Mouse (Mus musculus) hindbrain, embryonic 10.5 days (tissue): ENCODE results near the gene Colq. TPM values are rescaled to one million over a fixed set of nuclear protein-coding genes. Genes with fewer than 3 reads are reported as not detected.

Experiments used
- DNase-seq: peaks from one replicate; pipeline ENCODE4 v3.0.0-alpha.2; 2017; ENCODE audit warnings: low spot score
- H3K27ac ChIP-seq: fragments of 300-500 bp; sonication (generic); 2 replicates; pipeline ENCODE4 v1.5.1; 2016; ENCODE audit warnings: mild to moderate bottlenecking, moderate library complexity
- H3K27me3 ChIP-seq: fragments of 300-500 bp; sonication (generic); 2 replicates; pipeline ENCODE4 v1.6.1; 2016; ENCODE audit warnings: mild to moderate bottlenecking; ENCODE audit not compliant: poor library complexity, insufficient read depth, severe bottlenecking
- H3K36me3 ChIP-seq: fragments of 300-500 bp; sonication (generic); 2 replicates; pipeline ENCODE4 v1.6.1; 2016; ENCODE audit warnings: mild to moderate bottlenecking, moderate library complexity
- H3K4me1 ChIP-seq: fragments of 300-500 bp; sonication (generic); replicated peaks from 2 replicates; pipeline ENCODE4 v1.6.1; 2016; ENCODE audit warnings: mild to moderate bottlenecking
- H3K4me3 ChIP-seq: fragments of 300-500 bp; sonication (generic); 2 replicates; pipeline ENCODE4 v1.5.1; 2016; ENCODE audit warnings: mild to moderate bottlenecking, moderate library complexity
- H3K9me3 ChIP-seq: fragments of 300-500 bp; sonication (generic); 2 replicates; pipeline ENCODE4 v1.6.1; 2016; ENCODE audit warnings: mild to moderate bottlenecking, moderate library complexity
- WGBS: fragments of 180-500 bp; shearing (Covaris S2); methylation state at CpG from one replicate; pipeline ENCODE4 v1.1.7; 2016; 5-methylcytosine and 5-hydroxymethylcytosine counted together
- polyA plus RNA-seq: library from polyadenylated mRNA; unstranded; fragments of >200 nt; fragmentation: Nextera tagmentation; extraction: Ambion mirVana; gene quantifications from 2 replicates; pipeline ENCODE4 v1.2.1, GENCODE M21; 2016

Colq gene
- polyA plus RNA-seq, 1 experiment from 2014 or later: 0.05 TPM

DNA sequence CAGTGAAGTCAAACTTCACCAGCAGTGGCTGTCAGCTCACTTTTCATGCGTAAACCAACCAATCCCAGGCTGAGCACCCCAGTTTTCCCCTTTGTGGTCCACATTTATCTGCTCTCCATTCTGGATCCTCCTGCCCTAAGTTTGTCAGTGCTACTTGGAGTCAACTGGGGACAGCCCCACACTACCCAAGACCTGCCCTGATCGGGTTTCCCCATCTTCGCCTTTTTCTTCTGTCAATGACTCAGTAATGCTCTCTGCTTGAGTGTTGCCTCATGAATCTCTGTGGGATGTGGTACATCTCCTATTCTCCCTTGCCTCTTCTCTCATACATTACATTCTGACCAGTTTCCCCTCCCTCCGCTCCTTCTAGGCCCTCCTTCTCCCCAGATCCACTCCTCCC lies 6.3 kb upstream of the Colq start:
- WGBS: 90% methylated on average over 4 of the region's 4 CpGs
- no peaks in the 10 kb centered on the region for H3K27me3 ChIP-seq
- H3K4me1 ChIP-seq: no peaks in the 10 kb centered on the region
- H3K9me3 ChIP-seq: no peaks in the 10 kb centered on the region
- DNase-seq: no peak
- H3K27ac ChIP-seq: no peak overlapping the region
- no peaks in the 10 kb centered on the region for H3K36me3 ChIP-seq
- H3K4me3 ChIP-seq: no peak overlapping the region

DNA sequence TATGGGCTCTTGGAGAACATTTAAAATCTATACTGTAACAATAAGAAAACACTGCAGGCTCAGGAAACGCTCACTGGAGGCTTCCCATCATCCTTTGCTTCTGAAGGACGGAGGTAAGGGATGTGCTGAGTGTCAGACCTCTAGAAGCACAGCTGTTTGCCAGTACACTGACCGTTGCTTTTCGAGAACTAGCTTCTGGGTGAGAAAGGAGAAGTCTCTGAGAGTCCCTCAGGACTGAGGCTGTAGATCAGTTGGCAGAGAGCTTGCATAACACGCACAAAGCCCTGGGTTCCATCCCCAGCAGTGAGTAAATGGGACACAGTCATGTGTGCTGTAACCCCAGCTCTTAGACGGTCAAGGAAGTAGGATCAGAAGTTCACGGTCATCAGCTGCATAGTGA lies 5.3 kb upstream of the Colq start:
- Histone ChIP-seq H3K4me3 (no peak overlapping the region), H3K27me3 (no peaks in the 10 kb centered on the region), H3K36me3 (no peaks in the 10 kb centered on the region), H3K9me3 (no peaks in the 10 kb centered on the region), H3K27ac (no peak overlapping the region), H3K4me1 (no peaks in the 10 kb centered on the region)
- DNase-seq: no peak
- WGBS: 83% methylated on average over 7 of the region's 7 CpGs

DNA sequence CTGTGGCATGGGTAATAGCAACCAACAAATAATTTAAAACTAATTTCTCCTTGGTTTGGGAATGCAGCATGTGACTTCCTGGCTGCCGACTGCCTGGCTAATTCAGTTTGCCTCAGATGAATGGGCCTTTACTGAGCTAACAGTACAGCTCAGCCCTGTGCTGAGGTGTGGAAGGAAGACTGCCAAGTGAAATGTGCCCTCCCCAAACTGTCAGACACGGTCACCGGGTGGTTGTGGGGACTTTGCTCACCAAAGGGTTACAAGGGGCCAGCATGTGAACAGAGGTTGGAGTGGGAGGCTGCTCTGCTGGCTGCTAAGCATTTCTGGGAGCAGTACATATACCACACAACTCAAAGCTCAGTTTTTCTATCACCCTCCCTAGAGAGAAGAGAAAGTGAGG lies 3.5 kb upstream of the Colq start:
- Histone ChIP-seq H3K27me3 (no peaks in the 10 kb centered on the region), H3K9me3 (no peaks in the 10 kb centered on the region)

DNA sequence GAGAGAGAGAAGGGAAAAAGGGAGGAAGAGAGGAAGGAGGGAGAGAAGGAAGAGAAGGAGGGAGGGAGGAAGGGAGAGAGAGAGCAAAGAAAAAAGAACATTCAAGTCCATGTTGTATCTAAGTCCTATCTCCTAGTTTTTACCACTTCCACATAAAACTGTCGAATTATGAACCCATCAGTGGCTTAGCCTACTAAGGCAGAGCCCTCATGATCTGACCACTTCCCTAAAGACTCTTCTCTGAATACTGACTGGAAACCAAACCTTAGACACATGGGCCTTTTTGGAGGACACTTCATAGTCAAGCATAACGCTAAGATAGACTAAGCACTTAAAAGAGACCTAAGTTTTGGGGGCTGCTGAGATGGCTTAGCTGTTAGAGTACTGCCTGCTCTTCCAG lies 1.9 kb upstream of the Colq start:
- Histone ChIP-seq H3K27me3 (no peaks in the 10 kb centered on the region), H3K4me1 (no peaks in the 10 kb centered on the region), H3K4me3 (no peak overlapping the region), H3K9me3 (no peaks in the 10 kb centered on the region), H3K36me3 (no peaks in the 10 kb centered on the region), H3K27ac (no peak overlapping the region)
- WGBS: 86% methylated on average over 2 of the region's 2 CpGs
- no peak for DNase-seq

More for the DNA sequence above, 3.5 kb upstream of the Colq start:
- no peak for DNase-seq
- Histone ChIP-seq H3K4me3 (no peak overlapping the region), H3K4me1 (no peaks in the 10 kb centered on the region), H3K36me3 (no peaks in the 10 kb centered on the region), H3K27ac (no peak overlapping the region)
- 90% methylated on average over 3 of the region's 3 CpGs for WGBS

DNA sequence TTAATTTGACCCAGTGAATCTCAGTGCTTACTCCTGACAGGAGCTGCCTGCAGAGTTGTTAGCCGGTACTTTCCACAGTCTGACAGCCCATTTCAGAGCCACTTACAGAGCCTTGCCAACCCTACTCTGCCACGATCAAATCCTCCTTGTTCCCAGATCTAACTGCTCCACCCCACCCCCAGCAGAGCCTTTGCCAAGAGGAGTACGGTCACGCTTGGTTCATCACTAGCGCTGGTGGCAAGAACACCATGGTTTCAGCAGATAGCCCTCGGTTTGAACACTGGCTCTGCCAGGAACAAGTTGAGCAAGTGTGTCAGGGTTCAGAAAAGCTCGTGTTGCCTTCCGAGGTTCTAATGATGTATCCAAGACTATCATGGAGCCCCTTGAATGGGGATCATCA lies 4.7 kb downstream of the Colq start:
- WGBS: 85% methylated on average over 8 of the region's 8 CpGs

DNA sequence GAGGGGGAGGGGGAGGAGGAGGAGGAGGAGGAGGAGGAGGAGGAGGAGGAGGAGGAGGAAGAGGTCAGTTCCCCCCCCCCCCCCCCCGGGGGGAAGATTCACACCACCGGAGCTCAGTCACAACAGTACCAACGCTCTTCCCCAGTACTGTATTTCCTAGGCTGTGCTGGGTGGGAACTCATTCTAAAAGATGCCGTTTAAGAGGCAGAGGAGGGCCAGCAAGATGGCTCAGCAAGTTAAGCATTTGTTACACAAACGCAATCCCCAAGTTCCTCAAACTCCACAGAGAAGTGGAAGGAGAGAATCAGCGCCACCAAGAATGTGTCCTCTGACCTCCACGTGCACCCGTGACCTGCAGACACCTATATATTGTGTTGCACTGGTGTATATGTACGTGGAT lies 8.1 kb downstream of the Colq start:
- Histone ChIP-seq H3K4me1 (no peaks in the 10 kb centered on the region), H3K36me3 (no peaks in the 10 kb centered on the region), H3K4me3 (no peak overlapping the region), H3K27me3 (no peaks in the 10 kb centered on the region), H3K9me3 (no peaks in the 10 kb centered on the region), H3K27ac (no peak overlapping the region)
- WGBS: 87% methylated on average over 8 of the region's 9 CpGs
- no peak for DNase-seq

More for the DNA sequence above, 4.7 kb downstream of the Colq start:
- Histone ChIP-seq H3K4me3 (no peak overlapping the region), H3K27me3 (no peaks in the 10 kb centered on the region), H3K4me1 (no peaks in the 10 kb centered on the region), H3K9me3 (no peaks in the 10 kb centered on the region), H3K36me3 (no peaks in the 10 kb centered on the region), H3K27ac (no peak overlapping the region)
- no peak for DNase-seq

DNA sequence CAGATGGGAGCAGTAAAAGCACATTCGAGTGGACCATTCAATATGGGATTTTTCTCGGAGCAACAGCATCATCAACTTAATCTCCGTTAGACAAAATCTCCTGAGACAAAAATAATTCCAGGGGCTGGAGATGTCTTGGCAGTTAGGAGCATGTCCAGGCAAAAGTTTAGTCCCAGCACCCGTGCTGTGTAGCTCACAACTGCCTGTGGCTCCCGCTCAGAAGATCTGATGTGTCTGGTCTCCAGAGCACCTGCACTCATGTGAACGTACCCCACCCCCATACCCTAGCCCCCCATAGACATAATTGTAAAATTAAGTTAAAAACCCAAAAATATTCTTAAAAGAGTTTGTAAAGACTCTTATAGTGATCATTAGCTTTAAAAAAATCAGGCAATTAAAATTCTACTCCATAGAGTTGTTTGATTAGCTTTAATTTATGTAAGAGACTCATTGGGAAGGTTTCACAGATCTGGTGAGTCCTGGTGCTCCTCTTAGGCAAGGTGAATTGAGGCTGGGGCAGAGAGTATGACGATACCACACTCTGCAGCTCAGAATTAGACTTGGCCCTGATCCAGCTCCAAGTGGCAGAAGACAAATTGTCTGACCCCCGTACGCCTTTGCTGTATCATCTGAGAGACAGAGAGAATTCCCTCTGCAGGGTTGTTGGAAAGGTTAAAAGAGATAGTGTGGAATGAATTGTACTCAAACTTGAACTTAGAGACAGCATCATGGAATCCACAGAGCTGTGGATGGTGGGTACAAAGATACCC lies 13.0 kb downstream of the Colq start:
- Histone ChIP-seq H3K27ac (no peak overlapping the region), H3K27me3 (no peaks in the 10 kb centered on the region), H3K4me3 (no peak overlapping the region), H3K9me3 (no peaks in the 10 kb centered on the region), H3K4me1 (peaks cover 21% of the 10 kb centered on the region), H3K36me3 (no peaks in the 10 kb centered on the region)
- 77% methylated on average over 9 of the region's 9 CpGs for WGBS
- no peak for DNase-seq

DNA sequence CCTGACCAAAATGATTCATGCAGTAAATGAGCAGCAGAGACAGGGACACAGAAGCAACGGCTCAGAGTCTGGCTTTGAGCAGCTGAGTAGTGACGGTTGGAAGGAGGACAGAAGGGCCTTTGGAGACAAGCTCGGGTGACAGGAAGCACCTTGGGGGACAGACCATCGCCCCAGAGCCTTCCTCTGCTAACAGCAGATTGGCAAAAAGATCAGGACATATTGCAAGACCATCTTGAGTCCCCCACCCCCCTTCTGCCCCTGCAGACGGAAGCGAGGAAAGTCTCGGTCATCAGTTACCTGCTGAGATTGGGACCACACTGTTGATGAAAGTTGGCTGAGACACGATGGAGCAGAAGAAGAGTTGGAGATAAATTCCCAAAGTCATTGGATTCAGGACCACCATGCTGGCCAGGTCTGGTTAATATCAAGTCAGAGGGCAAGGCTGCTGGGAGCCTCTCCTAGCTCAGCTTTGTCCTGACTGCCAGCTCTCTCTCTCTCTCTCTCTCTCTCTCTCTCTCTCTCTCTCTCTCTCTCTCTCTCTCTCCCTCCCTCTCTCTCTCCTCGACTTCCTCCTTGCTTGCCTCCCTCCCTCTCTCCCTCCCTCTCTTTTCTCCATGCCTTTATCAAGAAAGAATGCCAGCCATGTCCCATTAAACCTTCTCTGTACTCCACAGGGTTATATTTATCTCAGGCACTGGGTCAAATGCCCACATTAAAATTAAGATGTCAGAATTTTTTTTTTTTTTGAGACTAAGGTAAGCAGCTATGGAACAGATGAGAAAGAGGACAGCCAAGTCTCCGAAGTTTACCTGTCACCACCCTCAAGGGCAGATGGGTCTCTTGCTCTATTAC lies 14.1 kb downstream of the Colq start:
- 68% methylated on average over 10 of the region's 10 CpGs for WGBS
- no peaks in the 10 kb centered on the region for H3K27me3 ChIP-seq
- no peak for DNase-seq
- H3K36me3 ChIP-seq: no peaks in the 10 kb centered on the region
- H3K4me1 ChIP-seq: peaks cover 21% of the 10 kb centered on the region
- no peak overlapping the region for H3K4me3 ChIP-seq
- H3K9me3 ChIP-seq: no peaks in the 10 kb centered on the region
- H3K27ac ChIP-seq: 0 out of 2 replicates have a peak overlapping the region, but pooled peaks have one; percentile 8

DNA sequence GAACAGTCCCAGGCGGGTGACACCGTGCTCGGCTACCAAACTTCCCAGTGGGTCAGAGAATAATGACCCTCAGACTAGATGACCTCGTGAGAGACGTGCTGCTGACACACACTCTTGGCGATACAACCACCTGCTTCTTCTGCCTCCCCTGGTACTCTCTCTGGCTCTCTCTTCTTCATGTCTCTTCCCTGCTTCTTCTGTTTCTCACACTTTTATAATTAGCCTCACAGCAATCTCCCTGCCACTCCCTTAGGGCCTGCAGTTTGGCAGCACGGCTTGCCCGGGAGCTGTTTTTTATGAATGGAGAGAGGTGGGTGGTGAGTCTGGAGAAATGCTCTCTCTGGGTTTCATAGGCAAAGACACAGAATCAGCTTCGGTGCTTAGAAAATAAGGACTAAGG lies 15.3 kb downstream of the Colq start:
- H3K4me3 ChIP-seq: no peak overlapping the region
- WGBS: 75% methylated on average over 9 of the region's 9 CpGs
- no peak overlapping the region for H3K27ac ChIP-seq
- no peaks in the 10 kb centered on the region for H3K9me3 ChIP-seq
- H3K4me1 ChIP-seq: peaks cover 21% of the 10 kb centered on the region
- H3K36me3 ChIP-seq: no peaks in the 10 kb centered on the region
- no peaks in the 10 kb centered on the region for H3K27me3 ChIP-seq
- DNase-seq: no peak

DNA sequence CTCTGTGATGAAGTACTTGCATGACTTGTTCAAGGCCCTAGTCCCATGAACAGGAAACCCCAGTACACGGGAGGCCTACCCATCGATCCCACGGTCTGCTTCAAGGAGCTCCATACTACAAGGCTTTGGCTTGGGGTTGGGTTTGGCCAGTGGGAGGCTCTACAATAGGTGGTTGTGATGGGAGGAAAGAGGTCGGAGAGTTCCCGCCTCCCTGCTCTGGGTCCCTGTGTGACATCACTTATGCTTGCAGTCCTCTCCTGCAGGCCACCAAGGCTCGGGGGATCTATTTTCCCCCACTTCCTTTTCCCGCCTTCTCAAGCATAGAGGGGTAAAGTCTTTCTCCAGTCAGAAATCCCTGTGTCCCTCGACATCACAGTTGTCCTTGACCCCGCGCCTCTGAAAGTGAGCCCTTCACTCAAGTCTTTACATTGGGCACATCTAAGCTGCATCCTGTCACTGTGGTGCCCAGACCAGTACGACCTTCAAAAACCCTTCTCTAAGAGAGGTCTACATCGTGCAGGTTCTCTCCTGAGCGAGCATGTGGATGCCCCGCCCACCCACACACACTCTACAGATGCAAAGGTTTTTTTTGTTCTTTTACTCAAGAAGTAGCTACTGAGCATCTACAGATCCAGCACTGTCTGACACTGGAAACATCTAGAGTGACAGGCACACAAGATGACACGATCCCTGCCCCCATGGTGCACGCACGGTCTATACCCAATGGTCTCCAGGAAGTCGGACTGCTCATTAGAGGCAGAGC lies 16.1 kb downstream of the Colq start:
- Histone ChIP-seq H3K9me3 (no peaks in the 10 kb centered on the region), H3K36me3 (no peaks in the 10 kb centered on the region), H3K4me3 (no peak overlapping the region), H3K27me3 (no peaks in the 10 kb centered on the region), H3K4me1 (peaks cover 21% of the 10 kb centered on the region), H3K27ac (no peak overlapping the region)
- no peak for DNase-seq
- WGBS: 92% methylated on average over 18 of the region's 18 CpGs

DNA sequence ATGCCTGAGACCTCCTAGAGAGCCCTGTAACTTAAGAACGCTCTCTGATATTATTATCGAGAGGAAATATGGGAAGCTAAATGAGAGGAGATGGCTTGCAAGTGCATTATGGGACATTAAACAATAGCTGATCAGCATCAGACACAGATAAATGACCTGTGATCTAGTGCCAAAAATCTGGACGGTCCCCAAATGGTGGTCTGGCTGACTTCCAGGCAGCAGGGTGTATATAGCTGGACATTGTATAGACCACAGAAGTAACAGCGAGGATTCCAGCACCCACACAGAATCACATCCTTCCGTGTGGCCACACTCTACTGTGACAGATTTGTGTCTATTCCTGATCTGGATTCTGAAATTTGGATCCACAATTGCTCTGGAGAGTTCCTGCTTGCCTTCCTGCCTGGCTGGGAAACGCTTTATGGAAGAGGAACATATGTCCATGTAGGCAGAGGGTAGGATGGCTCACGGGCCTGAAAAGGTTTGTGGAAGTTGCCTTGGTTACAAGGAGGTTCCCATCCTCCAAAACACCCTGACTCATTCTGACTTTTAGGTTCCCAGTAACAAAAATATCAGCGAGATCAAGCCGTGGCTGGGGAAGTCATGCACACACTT lies 18.5 kb downstream of the Colq start:
- WGBS: 90% methylated on average over 9 of the region's 9 CpGs
- H3K27me3 ChIP-seq: no peaks in the 10 kb centered on the region
- DNase-seq: no peak
- no peaks in the 10 kb centered on the region for H3K9me3 ChIP-seq
- peaks cover 24% of the 10 kb centered on the region for H3K4me1 ChIP-seq
- H3K27ac ChIP-seq: no peak overlapping the region
- no peaks in the 10 kb centered on the region for H3K36me3 ChIP-seq
- H3K4me3 ChIP-seq: no peak overlapping the region

DNA sequence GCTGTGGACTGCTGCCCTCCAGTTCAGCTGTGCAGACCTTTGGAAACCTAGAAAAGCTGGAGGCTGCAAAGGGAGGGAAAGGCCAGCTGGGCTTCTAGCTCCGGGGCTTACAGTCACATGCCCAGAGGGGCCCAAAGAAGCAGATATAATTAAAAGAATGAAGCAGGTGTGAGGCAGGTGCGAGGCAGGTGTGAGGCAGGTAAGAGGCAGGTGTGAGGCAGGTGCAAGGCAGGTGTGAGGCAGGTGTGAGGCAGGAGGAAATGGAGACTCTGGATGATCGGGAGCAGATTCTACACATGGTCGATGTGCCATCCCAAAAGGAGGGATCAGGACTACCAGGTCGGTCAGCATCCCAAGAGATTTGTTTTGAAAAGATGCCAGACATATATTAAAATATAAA lies 19.7 kb downstream of the Colq start:
- Histone ChIP-seq H3K36me3 (no peaks in the 10 kb centered on the region), H3K27me3 (no peaks in the 10 kb centered on the region), H3K4me3 (no peak overlapping the region), H3K9me3 (no peaks in the 10 kb centered on the region), H3K27ac (no peak overlapping the region), H3K4me1 (peaks cover 15% of the 10 kb centered on the region)
- no peak for DNase-seq
- WGBS: 85% methylated on average over 5 of the region's 5 CpGs
